Mouse (Mus musculus) R1 (cell line): Measurements from ENCODE around the gene Ptdss2.

Experiments
- DNase-seq: peaks from one replicate; pipeline ENCODE4 v3.0.0-alpha.2; 2018; ENCODE audit warnings: low read depth, low spot score

Ptdss2 gene

GRCm38 (mm10) chr7:141122689-141123516, 721 bp downstream of the Ptdss2 start:
- DNase-seq = peak; percentile 100

GRCm38 (mm10) chr7:141123517-141123856, 1.3 kb downstream of the Ptdss2 start:
- no peak for DNase-seq

GRCm38 (mm10) chr7:141131024-141131820, 9.0 kb downstream of the Ptdss2 start:
- DNase-seq = peak; percentile 95

- DNase-seq = no peak
Observed at GRCm38 (mm10) chr7:141131904-141132755, 9.9 kb downstream of the Ptdss2 start.

GRCm38 (mm10) chr7:141141326-141141725, 19.1 kb downstream of the Ptdss2 start:
- DNase-seq = no peak

DNA sequence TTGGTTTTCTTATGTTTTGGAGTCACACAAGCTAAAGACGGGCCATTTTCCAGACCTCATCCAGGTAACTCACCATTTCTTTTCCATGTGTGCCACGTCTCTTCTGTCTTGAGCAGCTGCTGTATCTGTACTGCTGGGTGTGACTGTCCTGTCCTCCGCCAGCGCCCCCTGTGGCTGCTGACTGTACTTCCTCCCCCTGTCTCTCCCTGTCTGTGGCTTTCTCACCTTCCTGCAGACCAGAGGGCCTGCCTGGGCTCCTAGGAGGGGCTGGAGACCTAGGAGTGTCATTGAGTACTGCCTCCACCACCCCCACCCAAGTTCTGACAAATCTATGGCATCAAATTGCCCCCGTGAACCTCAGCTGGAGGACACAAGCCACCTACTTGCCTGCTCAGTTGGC, 20.9 kb downstream of the Ptdss2 start:
- peak; percentile 80 for DNase-seq

DNA sequence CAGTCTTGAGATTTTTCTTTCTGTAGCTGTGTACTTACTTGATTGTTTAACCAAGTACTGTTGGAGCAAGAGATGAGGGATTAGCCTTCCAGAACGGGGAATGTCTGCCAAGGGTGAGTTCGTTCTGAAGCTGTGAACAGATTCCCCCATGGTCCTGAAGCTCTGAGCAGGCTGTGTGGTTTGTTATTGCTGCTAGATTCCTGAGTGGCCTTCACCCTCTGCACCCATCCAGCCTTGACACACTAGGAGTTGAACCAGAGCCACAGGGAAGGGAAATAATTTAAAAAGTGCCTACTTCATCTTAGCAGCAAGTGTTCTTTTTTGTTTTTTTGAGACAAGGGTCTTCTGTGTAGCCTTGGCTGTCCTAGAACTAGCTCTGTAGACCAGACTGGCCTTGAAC, 21.7 kb downstream of the Ptdss2 start:
- DNase-seq = no peak

- no peak for DNase-seq
Observed at GRCm38 (mm10) chr7:141144650-141145049, 22.5 kb downstream of the Ptdss2 start.

DNA sequence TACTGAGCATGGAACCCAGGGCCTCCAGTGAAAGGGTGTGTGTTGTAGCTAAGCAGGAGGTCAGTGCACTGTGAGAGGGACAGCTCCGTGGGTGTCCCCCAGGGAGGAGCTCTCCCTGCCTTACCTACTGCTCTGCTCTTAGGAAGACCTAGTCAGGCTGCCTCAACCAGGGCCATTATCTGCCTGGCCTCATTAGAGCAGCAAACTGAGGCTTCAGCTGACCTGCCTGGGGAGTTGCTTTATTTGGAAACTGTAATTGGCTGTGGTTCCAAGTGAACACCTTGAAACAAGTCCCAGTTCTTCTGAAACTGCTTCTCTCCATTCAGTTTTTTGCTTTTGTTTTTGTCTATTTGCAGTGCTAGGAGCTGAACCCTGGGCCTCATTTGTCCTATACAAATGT, 23.2 kb downstream of the Ptdss2 start:
- DNase-seq = no peak

DNA sequence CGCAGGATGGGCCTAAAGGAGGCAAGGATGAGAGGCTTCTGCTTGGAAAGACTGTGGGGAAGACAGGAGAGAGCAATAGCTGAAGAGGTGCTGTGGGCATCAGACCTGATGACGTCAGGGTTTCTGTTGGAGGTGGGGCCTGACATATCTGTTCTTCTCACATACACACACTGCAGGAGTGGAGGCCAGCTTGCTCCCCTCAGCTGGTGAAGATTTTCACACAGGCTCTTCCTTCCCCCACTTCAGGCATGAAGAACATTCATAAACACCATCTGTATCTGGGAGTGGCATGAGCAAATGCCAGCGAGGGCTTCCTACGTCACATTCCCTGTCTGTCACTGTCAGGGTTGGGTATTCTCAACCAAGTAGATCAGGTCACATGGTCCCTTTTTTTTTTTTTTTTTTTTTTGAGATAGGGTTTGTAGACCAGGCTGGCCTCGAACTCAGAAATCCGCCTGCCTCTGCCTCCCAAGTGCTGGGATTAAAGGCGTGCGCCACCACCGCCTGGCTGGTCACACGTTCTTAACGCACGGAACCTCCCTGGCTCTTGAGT, 23.9 kb downstream of the Ptdss2 start:
- no peak for DNase-seq

DNA sequence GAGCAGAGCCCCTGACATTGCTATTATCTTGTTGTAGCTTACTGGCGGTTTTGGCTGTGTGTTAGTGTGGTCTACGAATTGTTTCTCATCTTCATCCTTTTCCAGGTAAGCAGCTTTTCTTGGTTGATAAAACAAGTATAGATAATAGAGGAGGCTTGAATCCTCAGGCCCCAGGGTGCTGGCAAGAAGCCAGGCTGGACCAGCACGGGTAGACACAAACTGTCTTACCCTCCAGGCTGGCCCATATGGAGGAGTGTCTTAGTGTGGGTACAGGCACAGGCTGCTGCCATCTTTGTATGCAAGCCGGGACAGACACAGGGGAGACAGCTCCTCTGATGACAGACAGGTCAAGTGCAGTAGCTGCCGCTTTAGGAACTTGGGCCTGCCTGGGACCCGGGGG, 24.9 kb downstream of the Ptdss2 start:
- peak; percentile 25 for DNase-seq

DNA sequence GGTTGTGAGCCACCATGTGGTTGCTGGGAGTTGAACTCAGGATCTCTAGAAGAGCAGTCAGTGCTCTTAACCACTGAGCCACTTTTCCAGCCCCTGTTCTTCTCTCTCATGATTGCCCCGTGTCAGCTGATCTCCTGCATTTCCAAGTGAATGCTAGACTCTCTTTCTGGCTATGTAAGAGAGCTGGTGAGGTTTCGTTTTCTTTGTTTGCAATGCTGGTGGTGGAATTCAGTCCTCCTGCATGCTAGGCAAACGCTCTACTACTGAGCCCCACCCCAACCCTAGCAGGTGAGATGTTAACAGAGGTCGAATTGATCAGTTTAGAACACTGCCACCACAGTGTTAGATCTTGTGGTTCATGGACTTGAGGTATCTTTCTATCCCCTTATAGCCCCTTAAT, 26.5 kb downstream of the Ptdss2 start:
- peak; percentile 98 for DNase-seq

DNA sequence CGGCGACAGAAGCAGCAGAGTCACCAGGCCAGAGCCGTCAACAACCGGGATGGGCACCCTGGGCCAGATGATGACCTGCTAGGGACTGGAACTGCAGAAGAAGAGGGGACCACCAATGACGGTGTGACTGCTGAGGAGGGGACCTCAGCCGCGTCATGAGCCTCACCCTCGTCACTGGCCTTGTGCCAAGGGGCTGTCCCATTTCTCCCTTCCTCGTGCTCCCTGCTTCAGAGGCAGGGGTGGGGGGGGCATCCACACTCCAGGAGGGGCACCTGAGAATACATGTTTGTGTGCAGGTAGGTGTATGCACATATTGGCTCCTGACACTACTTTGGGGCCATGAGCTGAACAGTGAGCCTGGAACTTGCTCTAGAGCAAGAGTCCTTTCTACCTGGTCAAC, 33.2 kb downstream of the Ptdss2 start:
- no peak for DNase-seq

- DNase-seq = no peak
Observed at GRCm38 (mm10) chr7:141164397-141164796, 42.2 kb downstream of the Ptdss2 start.

DNA sequence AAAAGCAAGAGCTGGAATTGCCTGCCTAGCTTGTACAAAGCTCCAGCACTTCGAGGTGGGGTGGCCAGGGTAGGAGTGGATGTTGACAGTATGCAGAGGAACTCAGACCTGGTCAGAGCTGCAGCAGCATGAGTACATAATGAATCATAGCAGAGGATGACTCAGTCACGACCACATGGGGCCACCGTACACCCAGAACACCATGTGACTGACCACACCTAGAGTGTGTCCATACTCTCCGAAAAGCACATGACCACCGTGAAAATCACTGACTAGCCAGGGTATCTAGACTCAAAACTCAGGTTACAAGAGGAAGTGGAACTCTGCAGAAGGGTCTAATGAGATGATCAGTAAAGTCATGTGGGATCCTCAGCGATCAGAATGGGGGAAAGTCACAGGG, 42.7 kb downstream of the Ptdss2 start:
- peak; percentile 20 for DNase-seq

- DNase-seq = peak; percentile 71
Observed at GRCm38 (mm10) chr7:141167901-141168517, 45.8 kb downstream of the Ptdss2 start.

DNA sequence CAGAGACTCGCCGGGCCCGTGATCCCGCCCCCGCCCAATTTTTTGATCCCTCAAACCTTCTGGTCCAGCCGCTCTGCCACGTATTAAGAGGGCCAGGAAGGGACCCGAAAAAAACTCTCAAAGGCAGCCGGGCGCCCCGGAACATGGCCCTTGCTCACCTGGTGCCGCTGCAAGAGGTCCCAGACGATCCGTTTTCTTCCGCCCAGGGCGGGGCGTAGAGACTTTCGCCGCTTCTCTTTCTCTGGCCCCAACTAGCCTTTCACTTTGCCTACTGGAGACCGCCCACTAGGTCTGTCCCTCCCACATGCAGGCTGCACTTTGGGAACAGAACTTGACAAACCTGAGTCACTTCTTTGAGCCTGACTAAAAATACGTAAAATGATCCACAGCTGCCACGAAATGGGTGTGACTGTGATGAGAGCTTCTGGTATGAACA, 46.4 kb downstream of the Ptdss2 start:
- DNase-seq = peak; percentile 88

GRCm38 (mm10) chr7:141169300-141169699, 47.1 kb downstream of the Ptdss2 start:
- no peak for DNase-seq

GRCm38 (mm10) chr7:141169866-141170265, 47.7 kb downstream of the Ptdss2 start:
- DNase-seq = no peak

GRCm38 (mm10) chr7:141172116-141173006, 50.2 kb downstream of the Ptdss2 start, which contains the start of gene Rnh1:
Gene Rnh1 (minus strand): TSS chr7:141172857.
- DNase-seq = peak; percentile 96
